Mouse (Mus musculus): ENCODE results near the gene Ptges. TPM values are rescaled to one million over a fixed set of nuclear protein-coding genes. Genes with fewer than 3 reads are reported as not detected.

Ptges gene
- total RNA-seq, 2 experiments from 2014 or later, result 2.1 to 3.5 TPM

DNA sequence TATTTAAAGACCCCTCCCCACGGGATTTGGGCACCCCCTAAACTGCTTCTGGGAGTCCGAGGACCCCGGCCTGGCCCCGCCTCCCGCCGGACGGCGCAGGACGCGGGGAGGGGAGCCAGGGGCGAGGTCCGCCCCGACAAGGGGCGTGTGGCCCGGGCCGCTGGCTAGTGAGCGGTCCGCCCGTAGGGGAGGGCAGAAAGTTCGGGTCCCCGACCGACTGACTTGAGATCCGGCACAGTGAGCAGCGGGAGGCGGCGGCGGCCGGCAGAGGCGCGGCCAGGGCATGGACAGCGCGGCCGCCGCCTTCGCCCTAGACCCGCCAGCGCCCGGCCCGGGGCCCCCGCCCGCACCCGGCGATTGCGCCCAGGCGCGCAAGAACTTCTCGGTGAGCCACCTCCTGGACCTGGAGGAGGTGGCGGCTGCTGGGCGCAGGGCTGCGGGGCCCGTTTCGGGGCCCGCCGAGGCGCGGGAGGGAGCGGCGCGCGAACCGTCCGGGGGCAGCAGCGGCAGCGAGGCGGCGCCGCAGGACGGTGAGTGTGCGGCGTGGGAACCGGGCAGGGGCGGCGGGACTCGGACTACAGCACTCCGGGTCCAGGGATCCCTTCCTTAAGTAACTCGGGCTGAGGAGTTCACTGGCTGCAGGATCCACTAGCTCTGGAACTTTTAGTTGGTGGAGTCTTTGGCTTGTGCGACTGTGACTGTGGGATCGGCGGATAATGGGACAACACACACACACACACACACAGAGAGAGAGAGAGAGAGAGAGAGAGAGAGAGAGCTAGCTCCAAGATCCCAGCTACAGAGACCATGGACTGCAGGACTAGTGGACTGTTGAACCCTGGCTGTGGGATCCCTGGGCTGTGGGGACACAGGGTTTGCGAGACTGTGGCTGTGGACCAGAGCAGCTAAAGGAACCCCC is 84.3 kb downstream of the Ptges start:
- peak; percentile 50 for DNase-seq

DNA sequence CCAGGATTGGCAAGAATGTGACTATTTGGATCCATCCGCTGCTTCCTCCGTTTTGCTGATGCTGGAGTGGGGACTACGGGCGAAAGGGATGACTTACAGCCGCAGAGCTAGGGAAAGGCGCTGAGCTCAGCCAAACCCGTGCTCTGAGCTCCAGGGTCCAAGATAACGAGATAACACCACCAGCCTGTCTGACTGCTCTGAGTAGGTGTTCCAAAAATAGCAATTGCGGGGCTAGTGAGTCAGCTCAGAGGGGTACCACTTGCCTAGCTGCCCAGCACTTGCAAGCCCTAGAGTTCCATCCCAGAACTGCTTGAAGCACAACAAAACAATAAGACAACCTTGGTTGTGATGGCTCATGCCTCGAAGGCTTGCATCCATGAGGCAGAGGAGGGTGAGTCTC is 87.0 kb downstream of the Ptges start:
- DNase-seq, result no peak

Other genes starting within 250 kb of the Ptges start
- gene 1700001O22Rik, start 126.2 kb downstream of the Ptges start, total RNA-seq (2021), result 1 to 10 TPM; 2.6 to 4.0 TPM
- gene Ntmt1, start 122.0 kb downstream of the Ptges start, total RNA-seq (2021), result 10 to 100 TPM; 51.7 to 54.5 TPM
- 10 to 100 TPM; 11.7 to 13.2 TPM for gene Asb6, start 99.5 kb downstream of the Ptges start, total RNA-seq (2021)
- gene Prrx2, start 94.9 kb downstream of the Ptges start, total RNA-seq (2021), result 1 to 10 TPM; 8.7 to 9.4 TPM
- gene Tor1b, start 23.1 kb upstream of the Ptges start, total RNA-seq (2021), result 10 to 100 TPM; 35.3 to 35.7 TPM
- gene Tor1a, start 38.1 kb upstream of the Ptges start, total RNA-seq (2021), result 10 to 100 TPM; 20.5 to 20.6 TPM
- 10 to 100 TPM; 18.1 TPM for gene BC005624, start 52.3 kb upstream of the Ptges start, total RNA-seq (2021)
- 10 to 100 TPM; 58.5 to 69.1 TPM for gene Usp20, start 52.4 kb upstream of the Ptges start, total RNA-seq (2021)
- gene Fnbp1, start 212.1 kb upstream of the Ptges start, total RNA-seq (2021), result 10 to 100 TPM; 52.9 to 59.1 TPM
- 10 to 100 TPM; 41.6 to 43.0 TPM for gene Gpr107, start 222.5 kb upstream of the Ptges start, total RNA-seq (2021)